Mouse (Mus musculus) kidney, adult 2 months (tissue): ENCODE measurements around the gene Mttp. TPM values are rescaled to one million over a fixed set of nuclear protein-coding genes. Genes with fewer than 3 reads are reported as not detected.

Source experiments
- DNase-seq: peaks from one replicate; pipeline ENCODE4 v3.0.0; 2021
- H3K27ac ChIP-seq: fragments of 200-500 bp; 2 replicates; pipeline ENCODE4 v1.5.1; 2012; ENCODE audit warnings: low read depth, low read length, control low read depth, inconsistent platforms; ENCODE audit not compliant: insufficient read depth
- H3K27me3 ChIP-seq: fragments of 200-500 bp; replicated peaks from 2 replicates; pipeline ENCODE4 v1.6.1; 2012; ENCODE audit warnings: mild to moderate bottlenecking, moderate library complexity, low read length, inconsistent platforms; ENCODE audit not compliant: control insufficient read depth, insufficient read depth
- H3K36me3 ChIP-seq: fragments of 200-500 bp; 2 replicates; pipeline ENCODE4 v1.6.1; 2012; ENCODE audit warnings: mild to moderate bottlenecking, moderate library complexity, low read length, inconsistent platforms; ENCODE audit not compliant: control insufficient read depth, insufficient read depth
- H3K4me1 ChIP-seq: fragments of 200-500 bp; 2 replicates; pipeline ENCODE4 v1.6.1; 2011; ENCODE audit warnings: low read length; ENCODE audit not compliant: control insufficient read depth, insufficient read depth
- H3K4me3 ChIP-seq: fragments of 200-500 bp; 2 replicates; pipeline ENCODE4 v1.5.1; 2011; ENCODE audit warnings: mild to moderate bottlenecking, low read depth, low read length, control low read depth; ENCODE audit not compliant: insufficient read depth
- CTCF ChIP-seq: fragments of 200-500 bp; conservative IDR thresholded peaks from 2 replicates; pipeline ENCODE4 v1.5.1; 2011; ENCODE audit warnings: low read depth, mild to moderate bottlenecking, control low read depth, low read length, moderate library complexity, mixed read lengths; ENCODE audit not compliant: insufficient read depth, insufficient read length
- POLR2A ChIP-seq: fragments of 200-500 bp; IDR thresholded peaks from one replicate; pipeline ENCODE4 v1.6.1; 2011; ENCODE audit warnings: low read depth, low read length, control low read depth
- WGBS: fragments of 180-500 bp; shearing (Covaris S2); methylation state at CpG from one replicate; pipeline ENCODE4 v1.1.7; 2018; 5-methylcytosine and 5-hydroxymethylcytosine counted together
- polyA plus RNA-seq: library from polyadenylated mRNA; depleted of rRNA; stranded (reverse); fragments of >200 nt; gene quantifications from 2 replicates; pipeline ENCODE4 v1.2.3, GENCODE M21; 2012; rRNA removed

Gene Mttp
- polyA plus RNA-seq, 1 experiment, result 6.9 TPM

- 31% methylated on average over 11 of the region's 11 CpGs for WGBS
- no peak overlapping the region for H3K4me3 ChIP-seq
- no peak for DNase-seq
- TF ChIP-seq CTCF (no peak), POLR2A (no peak)
- H3K27ac ChIP-seq, result no peak overlapping the region
- no peaks in the 10 kb centered on the region for H3K4me1 ChIP-seq
- H3K36me3 ChIP-seq, result no peaks in the 10 kb centered on the region
- no peaks in the 10 kb centered on the region for H3K27me3 ChIP-seq
Measured at GRCm38 (mm10) chr3:138050772-138051171, 94.0 kb downstream of the Mttp start.

- no peaks in the 10 kb centered on the region for H3K4me1 ChIP-seq
- H3K27me3 ChIP-seq, result no peaks in the 10 kb centered on the region
- no peak for TF ChIP-seq CTCF
- no peak for TF ChIP-seq POLR2A
- no peak overlapping the region for H3K27ac ChIP-seq
- H3K4me3 ChIP-seq, result no peak overlapping the region
- WGBS, result 85% methylated on average over 6 of the region's 6 CpGs
- no peak for DNase-seq
- H3K36me3 ChIP-seq, result no peaks in the 10 kb centered on the region
Measured at GRCm38 (mm10) chr3:138049555-138049954, 95.2 kb downstream of the Mttp start.

- Histone ChIP-seq H3K27me3 (no peaks in the 10 kb centered on the region), H3K36me3 (no peaks in the 10 kb centered on the region), H3K4me3 (no peak overlapping the region), H3K27ac (no peak overlapping the region), H3K4me1 (no peaks in the 10 kb centered on the region)
- no peak for DNase-seq
- TF ChIP-seq CTCF, result no peak
- no peak for TF ChIP-seq POLR2A
- 60% methylated on average over 7 of the region's 7 CpGs for WGBS
Measured at GRCm38 (mm10) chr3:138043316-138043715, 101.5 kb downstream of the Mttp start.

- WGBS, result 62% methylated on average over 3 of the region's 3 CpGs
- no peaks in the 10 kb centered on the region for H3K27me3 ChIP-seq
- no peaks in the 10 kb centered on the region for H3K4me1 ChIP-seq
- H3K4me3 ChIP-seq, result no peak overlapping the region
- H3K27ac ChIP-seq, result no peak overlapping the region
- peak; percentile 19 for DNase-seq
- H3K36me3 ChIP-seq, result no peaks in the 10 kb centered on the region
- no peak for TF ChIP-seq POLR2A
- TF ChIP-seq CTCF, result no peak
Measured at GRCm38 (mm10) chr3:138041591-138042301, 103.0 kb downstream of the Mttp start.

- no peak overlapping the region for H3K4me3 ChIP-seq
- H3K27me3 ChIP-seq, result no peaks in the 10 kb centered on the region
- H3K4me1 ChIP-seq, result no peaks in the 10 kb centered on the region
- TF ChIP-seq POLR2A, result no peak
- TF ChIP-seq CTCF, result no peak
- no peak overlapping the region for H3K27ac ChIP-seq
- no peaks in the 10 kb centered on the region for H3K36me3 ChIP-seq
- DNase-seq, result no peak
- WGBS, result 81% methylated on average over 2 of the region's 2 CpGs
Measured at GRCm38 (mm10) chr3:138040938-138041337, 103.8 kb downstream of the Mttp start.

Other genes starting within 250 kb of the Mttp start
- gene Lamtor3, start 226.5 kb downstream of the Mttp start, polyA plus RNA-seq, result 32.9 and 41.5 TPM in 2 replicates
- gene Dapp1, start 163.4 kb downstream of the Mttp start, polyA plus RNA-seq, result 1.7 and 2.3 TPM in 2 replicates
- 0.01 and 0.42 TPM in 2 replicates for gene 1110002E22Rik, start 79.9 kb downstream of the Mttp start, polyA plus RNA-seq
- gene Gm5105, start 77.6 kb downstream of the Mttp start, polyA plus RNA-seq, result 0.08 TPM in 1 of 2 replicates, not detected in the other
- 1.5 and 2.0 TPM in 2 replicates for gene Trmt10a, start 1.5 kb downstream of the Mttp start, polyA plus RNA-seq
- gene 4930579F01Rik, start 48.9 kb upstream of the Mttp start, polyA plus RNA-seq, result 0.31 TPM in 1 of 2 replicates, not detected in the other
- 0.25 and 0.29 TPM in 2 replicates for gene Adh7, start 72.8 kb upstream of the Mttp start, polyA plus RNA-seq
- 251 and 256 TPM in 2 replicates for gene Adh1, start 116.0 kb upstream of the Mttp start, polyA plus RNA-seq
- 0.07 and 0.23 TPM in 2 replicates for gene Adh6a, start 168.3 kb upstream of the Mttp start, polyA plus RNA-seq
- gene Adh6b, start 196.8 kb upstream of the Mttp start, polyA plus RNA-seq, result 0.05 and 0.11 TPM in 2 replicates